Mouse (Mus musculus) thymus, adult 18-20 months (tissue): ENCODE results near the gene B830017H08Rik.

Experiments
- DNase-seq, 2 experiments: peaks; one replicate each; pipeline ENCODE4 v3.0.0; 2022; ENCODE audit warnings: mixed read lengths in 2 of 2

The B830017H08Rik gene

DNA sequence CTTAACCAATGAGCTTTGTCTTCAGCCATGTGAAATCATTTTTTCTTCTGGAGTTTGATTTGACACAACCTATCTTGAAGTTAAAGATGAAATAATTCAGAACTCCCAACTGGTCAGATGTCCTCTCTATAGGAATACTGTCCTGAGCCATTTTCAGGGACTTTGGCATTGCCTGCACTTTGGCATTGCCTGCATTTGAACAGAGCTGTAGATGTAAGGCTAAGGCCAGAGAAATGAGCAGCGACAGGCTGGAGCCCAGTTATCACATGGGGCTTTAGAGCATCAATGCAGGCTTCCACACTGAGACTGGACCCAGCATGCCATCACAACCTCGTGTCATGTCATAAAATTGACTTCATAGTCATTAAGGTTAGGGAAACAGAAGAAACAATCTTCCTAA is 20.3 kb downstream of the B830017H08Rik start:
- DNase-seq: no peak

DNA sequence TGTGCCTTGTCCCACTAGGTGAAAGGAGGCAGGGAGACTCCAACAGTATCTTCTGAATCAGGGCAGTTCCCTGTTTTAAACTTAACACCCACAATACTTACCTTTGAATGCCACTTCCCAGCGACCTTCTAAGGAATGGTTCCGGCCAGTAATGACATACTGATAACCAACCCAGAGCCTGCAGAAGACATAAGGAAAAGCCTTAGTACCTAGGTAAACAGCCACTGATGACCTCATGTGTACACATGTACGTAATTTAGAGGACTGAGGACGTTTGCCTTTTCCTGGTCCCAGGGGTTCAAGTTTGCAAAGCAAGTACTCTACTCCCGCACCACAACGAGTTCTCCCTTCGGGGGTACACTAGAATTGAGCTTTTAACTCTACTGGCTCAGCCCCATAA is 24.2 kb downstream of the B830017H08Rik start:
- DNase-seq: no peak

DNA sequence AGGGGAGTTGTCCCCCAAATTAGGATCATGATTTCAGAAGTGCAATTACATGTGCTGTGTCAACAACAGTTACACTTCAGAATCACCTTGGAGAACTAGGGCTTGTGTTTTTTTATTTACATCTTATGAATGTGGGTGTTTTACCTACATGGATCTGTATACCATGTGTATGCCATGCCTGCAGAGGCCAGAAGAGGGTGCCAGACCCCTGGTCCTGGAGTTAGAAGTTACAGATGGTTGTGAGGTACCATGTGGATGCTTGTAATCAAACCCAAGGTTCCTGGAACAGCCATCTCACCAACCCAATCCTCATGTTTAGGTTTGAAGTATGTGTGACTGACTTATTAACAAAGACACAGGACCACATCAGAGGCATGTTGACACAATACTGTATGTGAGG is 25.7 kb downstream of the B830017H08Rik start:
- no peak for DNase-seq

DNA sequence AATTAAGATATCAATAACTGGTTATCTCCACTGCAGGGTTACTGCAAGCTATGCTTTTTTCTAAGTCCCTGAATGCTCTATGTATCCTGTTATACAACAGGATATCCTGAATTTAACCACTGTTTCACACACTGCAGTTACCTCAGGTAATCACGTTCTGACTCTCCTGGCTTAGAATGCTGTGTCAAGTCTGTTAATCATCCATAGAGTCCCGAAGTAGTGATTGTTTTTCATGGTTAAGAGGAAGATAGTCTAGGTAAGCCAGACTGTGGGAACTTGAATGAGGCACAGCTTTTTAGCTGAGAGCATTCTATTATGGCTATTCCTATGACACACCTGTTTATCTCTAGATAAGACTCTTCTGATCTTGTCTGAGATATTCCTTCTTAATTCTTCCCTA is 32.4 kb downstream of the B830017H08Rik start:
- DNase-seq: no peak

DNA sequence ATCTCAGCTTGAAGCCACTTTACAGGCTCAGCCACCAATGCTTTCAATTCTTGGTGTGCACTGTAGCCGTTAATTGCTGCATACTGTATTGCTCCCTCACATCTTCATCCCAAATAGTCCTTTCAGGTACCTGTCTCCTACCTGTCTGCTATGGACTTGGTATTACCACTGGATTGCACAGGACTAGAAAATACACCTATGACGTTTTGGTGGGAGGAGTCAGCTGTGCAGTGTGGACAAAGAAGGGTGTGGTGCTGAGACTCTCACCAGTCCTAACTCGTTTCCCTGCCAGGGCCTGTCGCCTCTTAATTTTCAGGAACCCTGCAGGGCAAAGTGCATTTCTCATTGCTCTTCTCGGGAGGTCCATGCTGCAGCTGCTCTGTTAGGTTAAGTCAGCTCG is 32.8 kb downstream of the B830017H08Rik start:
- DNase-seq: no peak

DNA sequence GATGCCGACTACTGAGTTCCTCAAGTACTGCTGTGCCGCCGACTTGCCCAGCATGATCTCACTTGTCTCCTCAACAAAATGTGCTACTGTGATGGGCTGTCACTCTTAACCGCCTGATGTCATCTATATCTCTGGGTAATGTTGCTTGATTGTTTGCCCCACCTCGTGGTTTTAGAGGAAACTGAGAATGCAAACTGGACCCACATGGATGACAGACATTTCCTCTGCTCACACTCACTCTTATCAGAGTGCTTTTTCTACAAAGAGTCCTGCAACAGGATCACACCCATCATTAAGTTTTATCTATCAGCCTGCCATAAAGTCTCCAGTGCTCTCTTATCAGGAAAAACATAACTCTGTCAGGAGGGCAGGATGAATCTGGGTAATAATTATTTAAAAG is 38.3 kb downstream of the B830017H08Rik start:
- no peak for DNase-seq

DNA sequence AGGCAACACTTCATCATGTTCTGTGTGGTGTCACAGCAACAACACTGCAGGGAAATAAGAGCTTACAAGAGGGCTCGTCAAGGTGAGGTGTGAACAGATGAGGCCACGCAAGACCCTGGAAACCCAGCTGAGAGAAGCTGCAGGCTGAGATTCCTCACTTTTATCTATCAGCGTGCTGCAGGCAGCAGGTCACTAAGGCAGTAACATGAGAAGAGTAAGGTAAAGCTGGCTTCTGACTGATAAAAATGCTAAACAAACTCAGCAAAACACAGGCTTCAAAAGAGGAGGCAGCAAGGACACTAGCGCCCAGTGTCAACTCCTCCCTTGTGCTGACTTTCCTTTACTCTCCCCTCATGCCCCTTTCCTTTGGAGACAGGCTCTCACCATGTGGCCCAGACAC is 40.1 kb downstream of the B830017H08Rik start:
- DNase-seq: no peak

DNA sequence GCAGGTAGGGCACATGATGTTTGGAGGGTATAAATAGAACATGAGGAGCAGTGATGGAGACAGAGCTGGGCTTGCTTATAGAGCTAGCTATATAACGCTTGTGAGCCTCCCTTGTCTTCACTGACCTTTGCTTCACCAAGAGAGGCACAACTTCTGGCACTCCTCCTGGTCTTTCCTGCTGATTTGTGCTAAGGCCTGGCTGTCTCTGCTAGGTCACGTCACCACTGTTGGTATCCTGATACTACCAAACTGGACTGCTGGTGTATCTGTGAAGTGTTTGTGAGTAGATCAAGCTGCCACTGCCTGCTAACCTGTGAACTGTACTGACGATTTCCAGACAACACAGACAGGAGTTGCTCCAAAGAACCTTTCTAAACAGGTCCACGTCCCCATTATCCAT is 42.3 kb downstream of the B830017H08Rik start:
- DNase-seq: no peak

DNA sequence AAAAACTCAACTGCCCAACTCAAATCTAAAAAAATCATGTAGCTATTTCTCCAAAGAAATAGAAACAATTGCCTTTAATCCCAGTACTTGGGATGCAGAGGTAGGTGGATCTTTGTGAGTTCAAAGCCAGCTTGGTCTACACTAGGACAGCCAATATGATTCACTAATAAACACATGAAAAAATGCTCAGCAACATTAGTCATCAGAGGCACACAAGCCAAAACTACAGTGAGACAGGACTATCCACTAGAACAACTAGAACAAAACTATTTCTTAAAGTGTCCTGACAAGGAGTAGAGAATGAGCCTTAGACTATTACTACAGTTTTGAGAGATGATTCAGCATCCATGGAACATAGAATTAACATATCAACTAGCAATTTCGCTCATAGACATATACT is 43.2 kb downstream of the B830017H08Rik start:
- no peak for DNase-seq

DNA sequence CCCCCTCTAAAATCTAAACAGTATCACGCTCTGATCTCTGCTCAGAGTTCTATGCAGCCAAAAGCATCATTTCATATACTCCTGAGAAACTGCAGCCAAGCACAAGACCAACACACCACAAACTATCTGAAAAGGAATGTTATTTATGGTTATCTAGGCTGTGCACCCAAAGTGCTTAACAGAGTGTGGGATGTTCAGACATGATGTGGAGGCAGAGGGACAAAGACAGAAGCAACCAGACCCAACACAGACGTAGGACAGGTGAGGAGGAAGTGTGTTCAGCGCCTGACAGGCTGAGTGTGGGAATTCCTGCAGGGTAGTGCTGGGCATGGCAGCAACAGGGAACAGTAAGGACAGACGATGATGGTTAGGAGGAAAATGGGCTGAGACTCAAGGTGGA is 46.6 kb downstream of the B830017H08Rik start:
- no peak for DNase-seq

DNA sequence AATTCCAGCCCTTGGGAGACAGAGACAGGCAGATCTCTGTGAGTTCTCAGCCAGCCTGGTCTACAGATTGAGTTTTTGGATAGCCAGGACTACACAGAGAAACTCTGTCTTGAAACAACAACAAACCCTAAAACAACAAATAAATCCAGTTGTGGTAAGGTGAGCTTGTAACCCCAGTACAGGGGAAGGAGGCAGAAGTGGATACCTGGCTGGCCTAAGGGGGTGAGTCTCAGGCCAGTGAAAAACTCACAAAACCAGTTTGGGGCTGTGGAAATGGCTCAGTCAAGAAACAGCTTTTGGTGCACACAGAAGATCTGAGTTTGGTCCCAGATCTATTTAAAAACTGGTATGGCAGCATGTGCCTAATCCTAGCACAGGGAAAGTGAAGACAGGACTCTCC is 49.3 kb downstream of the B830017H08Rik start:
- DNase-seq: no peak

DNA sequence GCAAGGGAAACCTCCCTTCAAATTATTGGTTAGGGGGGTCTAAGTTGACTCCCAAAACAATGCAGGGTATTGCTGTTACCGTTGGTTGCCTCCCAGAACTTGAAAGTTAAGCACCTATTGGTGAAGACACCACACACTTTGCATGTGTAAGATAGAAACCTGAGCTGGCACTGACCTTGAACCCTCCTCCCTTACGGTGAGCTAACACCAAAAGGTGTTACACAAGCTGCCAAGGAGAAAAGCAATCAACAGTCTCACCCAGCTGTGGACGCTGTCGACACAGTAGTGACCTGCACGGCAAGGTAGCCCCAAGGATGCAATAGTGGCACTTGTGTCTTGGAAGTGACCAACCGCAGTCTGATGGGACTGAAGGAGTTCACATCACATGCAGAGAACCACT is 51.2 kb downstream of the B830017H08Rik start:
- no peak for DNase-seq
